Mouse (Mus musculus) midbrain, embryonic 16.5 days (tissue): ENCODE measurements around the gene Htr6. TPM values are rescaled to one million over a fixed set of nuclear protein-coding genes. Genes with fewer than 3 reads are reported as not detected.

ENCODE experiments used
- ATAC-seq: fragments of 200-750 bp; cut with Nextera tagmentation; 2 replicates; pipeline ENCODE4 v1.8.0; 2017; ENCODE audit warnings: moderate TSS enrichment
- H3K27ac ChIP-seq: fragments of 300-500 bp; sonication (generic); 2 replicates; pipeline ENCODE4 v1.5.1; 2014; ENCODE audit warnings: mild to moderate bottlenecking, low read length, mixed read lengths
- H3K27me3 ChIP-seq: fragments of 300-500 bp; sonication (generic); 2 replicates; pipeline ENCODE4 v1.6.1; 2014; ENCODE audit warnings: low read depth, low read length, mixed read lengths; ENCODE audit not compliant: control insufficient read depth, insufficient read depth
- H3K36me3 ChIP-seq: fragments of 300-500 bp; sonication (generic); 2 replicates; pipeline ENCODE4 v1.6.1; 2014; ENCODE audit warnings: mild to moderate bottlenecking, low read length, moderate library complexity, mixed read lengths; ENCODE audit not compliant: control insufficient read depth, insufficient read depth
- H3K4me1 ChIP-seq: fragments of 300-500 bp; sonication (generic); 2 replicates; pipeline ENCODE4 v1.6.1; 2014; ENCODE audit warnings: mild to moderate bottlenecking, low read length, mixed read lengths; ENCODE audit not compliant: control insufficient read depth, insufficient read depth
- H3K4me2 ChIP-seq: fragments of 300-500 bp; sonication (generic); 2 replicates; pipeline ENCODE4 v1.6.1; 2014; ENCODE audit warnings: mild to moderate bottlenecking, low read length, mixed read lengths
- H3K4me3 ChIP-seq: fragments of 300-500 bp; sonication (generic); 2 replicates; pipeline ENCODE4 v1.5.1; 2014; ENCODE audit warnings: low read depth, mild to moderate bottlenecking, low read length, moderate library complexity, mixed read lengths
- H3K9ac ChIP-seq: fragments of 300-500 bp; sonication (generic); 2 replicates; pipeline ENCODE4 v1.6.1; 2014; ENCODE audit warnings: low read depth, low read length, mixed read lengths
- H3K9me3 ChIP-seq: fragments of 300-500 bp; sonication (generic); replicated peaks from 2 replicates; pipeline ENCODE4 v1.6.1; 2014; ENCODE audit warnings: mild to moderate bottlenecking, low read length, mixed read lengths; ENCODE audit not compliant: control insufficient read depth, poor library complexity, severe bottlenecking
- WGBS: fragments of 180-500 bp; shearing (Covaris S2); extraction: QIAGEN DNeasy Blood & Tissue Kit; methylation state at CpG from one replicate; pipeline ENCODE4 v1.1.7; 2014; 5-methylcytosine and 5-hydroxymethylcytosine counted together
- polyA plus RNA-seq: library from polyadenylated mRNA; unstranded; fragments of >200 nt; fragmentation: Nextera tagmentation; extraction: Ambion mirVana; gene quantifications from 2 replicates; pipeline ENCODE4 v1.2.1, GENCODE M21; 2015

Htr6 gene
- polyA plus RNA-seq, 1 experiment from 2014 or later, result 0.30 TPM

DNA sequence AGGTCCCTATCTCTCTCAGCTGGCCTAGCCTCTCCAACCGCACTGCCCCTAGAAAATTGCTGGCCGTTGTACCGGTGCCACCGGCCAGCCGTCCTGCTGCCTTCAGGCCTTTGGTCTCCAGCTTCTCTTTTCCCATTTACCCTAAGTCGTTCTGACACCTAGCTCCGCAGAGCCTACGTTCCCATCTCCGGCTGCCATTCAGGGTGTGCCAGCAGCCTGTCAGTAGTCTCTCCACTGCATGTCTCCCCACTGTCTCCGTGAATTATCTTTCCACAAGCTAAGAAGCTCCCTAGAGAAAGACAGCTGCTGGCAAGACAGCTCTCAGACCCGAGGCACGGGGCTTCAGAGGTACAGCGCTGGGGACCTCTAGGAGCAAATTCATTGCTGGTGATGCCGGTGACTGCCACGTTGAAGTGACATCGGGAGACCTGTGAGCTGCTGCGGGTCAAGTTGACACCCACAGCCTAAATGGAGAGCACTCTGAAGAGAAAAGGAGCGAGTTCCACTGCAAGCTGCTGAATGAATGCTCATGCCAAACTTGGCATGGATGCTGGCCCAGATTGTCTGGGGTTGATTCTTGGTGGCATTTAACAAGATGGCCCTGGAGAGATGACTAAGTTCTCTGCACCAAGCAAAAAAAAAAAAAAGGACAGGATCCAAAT, 6.0 kb upstream of the Htr6 start:
- Histone ChIP-seq H3K4me1 (peaks cover 20% of the 10 kb centered on the region), H3K4me2 (no peak overlapping the region), H3K36me3 (no peaks in the 10 kb centered on the region), H3K4me3 (no peak overlapping the region), H3K27ac (peak overlapping the region; percentile 30; the same call in 1 of the 2 replicates), H3K27me3 (peaks cover 12% of the 10 kb centered on the region), H3K9me3 (no peaks in the 10 kb centered on the region), H3K9ac (no peak overlapping the region)
- 61% methylated on average over 18 of the region's 18 CpGs for WGBS
- ATAC-seq, result no peak

DNA sequence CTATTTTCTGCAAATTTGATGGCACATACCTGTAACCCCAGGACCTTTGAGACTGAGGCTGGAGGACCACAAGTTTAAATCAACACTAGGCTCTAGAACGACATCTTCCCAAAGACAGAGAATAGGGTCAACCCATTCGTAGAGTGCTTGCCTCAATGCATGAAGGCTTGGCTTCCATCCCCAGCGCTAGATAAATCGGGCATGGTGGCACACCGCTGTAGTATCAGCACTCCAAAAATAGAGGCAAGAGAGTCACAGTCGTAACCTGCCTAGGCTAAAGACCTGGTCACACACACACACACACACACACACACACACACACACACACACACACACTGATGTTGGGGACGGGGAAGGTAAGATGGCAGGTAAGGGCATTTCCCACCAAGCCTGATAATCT, 4.9 kb upstream of the Htr6 start:
- H3K9ac ChIP-seq, result no peak overlapping the region
- no peak overlapping the region for H3K4me2 ChIP-seq
- 94% methylated on average over 7 of the region's 7 CpGs for WGBS
- H3K4me1 ChIP-seq, result peaks cover 23% of the 10 kb centered on the region
- no peak for ATAC-seq
- no peak overlapping the region for H3K27ac ChIP-seq
- H3K27me3 ChIP-seq, result peaks cover 22% of the 10 kb centered on the region
- H3K36me3 ChIP-seq, result no peaks in the 10 kb centered on the region
- H3K4me3 ChIP-seq, result no peak overlapping the region
- H3K9me3 ChIP-seq, result no peaks in the 10 kb centered on the region

DNA sequence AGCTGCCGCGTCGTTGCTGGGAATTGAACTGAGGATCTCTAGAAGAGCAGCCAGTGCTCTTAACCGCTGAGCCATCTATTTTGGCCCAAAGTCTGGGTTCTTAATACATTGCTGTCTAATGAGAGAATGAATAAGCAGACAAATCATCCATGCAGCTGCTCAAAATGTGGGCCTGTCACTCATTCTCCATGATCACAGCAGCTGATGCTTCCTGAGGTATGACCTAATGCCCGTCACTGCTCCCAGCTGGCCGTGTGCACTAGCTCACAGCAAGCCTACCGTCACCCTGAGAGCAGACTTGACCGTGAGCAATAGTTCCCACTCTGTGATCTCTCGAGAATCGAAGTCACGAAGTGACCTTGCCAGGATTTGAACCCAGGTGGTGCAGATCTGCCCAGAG, 4.1 kb upstream of the Htr6 start:
- Histone ChIP-seq H3K9me3 (no peaks in the 10 kb centered on the region), H3K4me3 (no peak overlapping the region), H3K4me2 (no peak overlapping the region), H3K27ac (no peak overlapping the region), H3K27me3 (peaks cover 28% of the 10 kb centered on the region), H3K9ac (no peak overlapping the region), H3K4me1 (peaks cover 29% of the 10 kb centered on the region), H3K36me3 (no peaks in the 10 kb centered on the region)
- ATAC-seq, result no peak
- 66% methylated on average over 11 of the region's 11 CpGs for WGBS

DNA sequence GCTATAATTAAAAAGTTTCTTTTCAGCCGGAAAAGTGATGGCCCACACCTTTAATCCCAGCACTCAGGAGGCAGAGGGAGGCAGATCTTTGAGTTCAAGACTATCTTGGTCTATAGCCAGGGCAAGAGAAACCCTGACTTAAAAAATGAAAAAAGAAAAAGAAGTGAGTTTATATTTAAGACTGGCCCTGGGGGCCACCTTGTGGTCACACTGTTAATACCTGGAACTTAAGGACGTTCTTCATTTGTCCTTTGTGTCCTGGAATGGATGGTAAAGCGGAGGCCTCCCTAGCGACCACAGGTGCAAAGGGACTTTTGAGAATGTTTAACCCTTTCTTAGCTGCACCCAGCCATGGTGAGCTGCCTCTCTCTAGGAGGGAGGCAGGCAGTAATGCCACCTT, 3.4 kb upstream of the Htr6 start:
- no peak overlapping the region for H3K27ac ChIP-seq
- H3K9ac ChIP-seq, result no peak overlapping the region
- H3K4me2 ChIP-seq, result no peak overlapping the region
- H3K4me1 ChIP-seq, result peaks cover 33% of the 10 kb centered on the region
- 13% methylated on average over 4 of the region's 4 CpGs for WGBS
- no peaks in the 10 kb centered on the region for H3K9me3 ChIP-seq
- no peaks in the 10 kb centered on the region for H3K36me3 ChIP-seq
- H3K4me3 ChIP-seq, result no peak overlapping the region
- ATAC-seq, result no peak
- peaks cover 35% of the 10 kb centered on the region for H3K27me3 ChIP-seq

DNA sequence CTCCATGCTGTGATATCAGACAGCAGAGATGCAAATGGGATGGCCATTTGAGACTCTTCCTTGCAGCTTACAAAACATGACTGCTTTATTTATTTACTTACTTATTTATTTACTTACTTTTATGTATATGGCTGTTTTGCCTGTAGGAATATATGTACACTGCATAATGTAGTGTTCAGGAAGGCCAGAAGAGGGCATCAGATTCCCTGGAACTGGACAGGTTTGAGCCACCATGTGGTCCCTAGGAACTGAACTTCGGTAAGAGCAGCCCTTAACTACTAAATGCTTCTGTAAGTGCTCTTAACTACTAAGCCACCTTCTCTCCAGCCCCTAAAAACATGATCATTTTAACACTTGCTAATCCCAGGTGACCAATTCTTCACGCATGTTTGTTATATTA, 2.9 kb upstream of the Htr6 start:
- 36% methylated on average over 2 of the region's 2 CpGs for WGBS
- Histone ChIP-seq H3K4me2 (no peak overlapping the region), H3K27me3 (peaks cover 39% of the 10 kb centered on the region), H3K4me1 (peaks cover 30% of the 10 kb centered on the region), H3K9me3 (no peaks in the 10 kb centered on the region), H3K9ac (no peak overlapping the region), H3K36me3 (no peaks in the 10 kb centered on the region), H3K27ac (no peak overlapping the region), H3K4me3 (no peak overlapping the region)
- ATAC-seq, result no peak

DNA sequence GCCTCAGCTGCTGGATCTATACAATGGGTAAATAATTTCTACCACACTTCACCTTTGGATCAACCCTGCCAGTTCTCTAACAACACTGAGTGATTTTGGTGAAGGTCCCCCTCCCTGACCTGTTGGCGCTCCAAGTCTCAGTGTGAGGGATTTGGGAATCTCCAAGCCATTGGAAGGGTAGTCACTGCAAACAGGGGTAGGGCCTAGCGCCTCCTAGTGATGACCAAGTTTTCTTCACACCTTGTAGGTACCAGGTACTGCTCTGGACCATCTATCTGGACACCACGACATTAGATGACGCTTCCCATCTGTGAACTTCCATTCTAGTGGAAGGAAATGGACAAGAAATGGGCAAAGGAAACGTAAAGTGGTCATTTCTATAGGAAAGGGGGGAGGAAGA, 545 bp upstream of the Htr6 start:
- peaks cover 49% of the 10 kb centered on the region for H3K27me3 ChIP-seq
- H3K36me3 ChIP-seq, result no peaks in the 10 kb centered on the region
- WGBS, result 21% methylated on average over 5 of the region's 5 CpGs
- H3K9me3 ChIP-seq, result no peaks in the 10 kb centered on the region
- H3K4me1 ChIP-seq, result peaks cover 13% of the 10 kb centered on the region
- no peak overlapping the region for H3K27ac ChIP-seq
- no peak for ATAC-seq
- no peak overlapping the region for H3K9ac ChIP-seq
- peak overlapping the region; percentile 89 for H3K4me2 ChIP-seq
- peak overlapping the region; percentile 61 for H3K4me3 ChIP-seq

DNA sequence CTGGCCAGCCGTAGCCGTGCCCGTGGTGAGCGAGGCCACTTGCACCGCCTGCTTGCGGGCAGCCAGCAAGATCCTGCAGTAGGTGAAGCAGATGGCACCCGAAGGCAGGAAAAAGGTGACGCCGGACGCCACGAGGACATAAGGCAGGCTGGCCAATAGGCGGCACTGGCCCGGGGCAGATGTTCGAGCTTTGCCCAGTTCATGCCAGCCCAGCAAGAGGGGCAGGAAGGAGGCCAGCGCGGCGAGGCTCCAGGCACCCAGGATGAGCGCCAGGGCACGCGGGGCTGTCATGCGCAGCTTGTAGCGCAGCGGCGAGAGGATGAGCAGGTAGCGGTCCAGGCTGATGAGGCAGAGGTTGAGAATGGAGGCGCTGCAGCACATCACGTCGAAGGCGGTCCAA, 1.3 kb downstream of the Htr6 start:
- Histone ChIP-seq H3K4me2 (peak overlapping the region; percentile 89; the same call in 1 of the 2 replicates), H3K27ac (no peak overlapping the region), H3K36me3 (no peaks in the 10 kb centered on the region), H3K27me3 (peaks cover 52% of the 10 kb centered on the region), H3K4me3 (peak overlapping the region; percentile 61), H3K9me3 (no peaks in the 10 kb centered on the region), H3K4me1 (peaks cover 13% of the 10 kb centered on the region), H3K9ac (peak overlapping the region; percentile 10; the same call in 1 of the 2 replicates)
- WGBS, result 22% methylated on average over 29 of the region's 29 CpGs
- ATAC-seq, result no peak

DNA sequence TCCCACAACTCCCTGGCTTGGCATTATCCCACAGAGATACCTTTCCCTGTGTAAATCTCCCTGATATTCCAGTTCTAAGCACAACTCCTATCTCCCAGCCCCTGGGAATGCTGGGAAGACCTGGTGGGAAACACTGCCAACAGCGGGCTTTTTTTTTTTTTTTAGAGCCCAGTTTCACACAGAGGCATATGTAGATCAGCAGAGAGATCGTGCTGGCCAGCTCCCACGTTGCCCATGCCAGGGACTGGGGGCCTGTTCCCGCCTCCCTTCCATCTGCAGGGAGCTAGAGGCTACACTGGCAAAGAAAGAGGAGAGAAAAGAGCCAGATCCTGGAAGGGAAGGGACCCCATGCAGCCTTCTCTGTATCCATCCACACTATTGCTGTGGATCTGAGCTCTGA, 7.1 kb downstream of the Htr6 start:
- Histone ChIP-seq H3K27ac (no peak overlapping the region), H3K27me3 (peaks cover 12% of the 10 kb centered on the region), H3K4me3 (no peak overlapping the region), H3K9ac (no peak overlapping the region), H3K4me2 (no peak overlapping the region), H3K4me1 (no peaks in the 10 kb centered on the region), H3K36me3 (no peaks in the 10 kb centered on the region), H3K9me3 (peaks cover 6% of the 10 kb centered on the region; the same call in 1 of the 2 replicates)
- 38% methylated on average over 4 of the region's 4 CpGs for WGBS
- ATAC-seq, result no peak

DNA sequence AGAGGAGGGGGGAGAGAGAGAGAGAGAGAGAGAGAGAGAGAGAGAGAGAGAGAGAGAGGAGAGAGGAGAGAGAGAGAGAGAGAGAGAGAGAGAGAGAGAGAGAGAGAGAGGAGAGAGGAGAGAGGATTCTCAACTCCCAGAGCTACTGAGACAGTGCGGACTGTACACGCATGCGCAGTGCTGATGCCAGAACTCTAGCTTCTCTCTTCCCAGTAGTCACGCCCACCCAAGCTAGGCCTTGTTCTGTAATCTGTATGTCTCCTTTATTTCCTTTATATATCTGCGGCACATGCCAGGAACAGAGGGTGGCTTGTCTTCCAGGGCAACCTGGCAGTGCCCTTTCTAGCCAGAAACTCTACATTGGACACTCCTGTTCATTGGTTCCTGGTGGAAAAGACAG, 10.5 kb downstream of the Htr6 start:
- Histone ChIP-seq H3K27ac (no peak overlapping the region), H3K4me2 (no peak overlapping the region), H3K27me3 (peaks cover 1% of the 10 kb centered on the region; the same call in 1 of the 2 replicates), H3K9ac (no peak overlapping the region), H3K4me1 (no peaks in the 10 kb centered on the region), H3K4me3 (no peak overlapping the region), H3K9me3 (peaks cover 6% of the 10 kb centered on the region; the same call in 1 of the 2 replicates), H3K36me3 (no peaks in the 10 kb centered on the region)
- ATAC-seq, result no peak
- 79% methylated on average over 5 of the region's 5 CpGs for WGBS
